Mouse (Mus musculus) intestine, embryonic 15.5 days (tissue): Measurements from ENCODE around the gene Irx2. TPM values are rescaled to one million over a fixed set of nuclear protein-coding genes. Genes with fewer than 3 reads are reported as not detected.
A peak's percentile ranks its signal among the peaks of the same experiment; 100 is the strongest.

ENCODE experiments used
- ATAC-seq: fragments of 200-750 bp; cut with Nextera tagmentation; 2 replicates; pipeline ENCODE4 v1.8.0; 2017; ENCODE audit warnings: moderate TSS enrichment, moderate library complexity
- H3K27ac ChIP-seq: fragments of 300-500 bp; sonication (generic); 2 replicates; pipeline ENCODE4 v1.5.1; 2015; ENCODE audit warnings: mild to moderate bottlenecking, inconsistent platforms
- H3K27me3 ChIP-seq: fragments of 300-500 bp; sonication (generic); replicated peaks from 2 replicates; pipeline ENCODE4 v1.6.1; 2015; ENCODE audit warnings: inconsistent platforms
- H3K36me3 ChIP-seq: fragments of 300-500 bp; sonication (generic); 2 replicates; pipeline ENCODE4 v1.6.1; 2015; ENCODE audit warnings: inconsistent platforms
- H3K4me1 ChIP-seq: fragments of 300-500 bp; sonication (generic); replicated peaks from 2 replicates; pipeline ENCODE4 v1.6.1; 2015; ENCODE audit warnings: inconsistent platforms
- H3K4me2 ChIP-seq: fragments of 300-500 bp; sonication (generic); replicated peaks from 2 replicates; pipeline ENCODE4 v1.6.1; 2015; ENCODE audit warnings: mild to moderate bottlenecking, inconsistent platforms
- H3K4me3 ChIP-seq: fragments of 300-500 bp; sonication (generic); replicated peaks from 2 replicates; pipeline ENCODE4 v1.5.1; 2015; ENCODE audit warnings: inconsistent platforms
- H3K9ac ChIP-seq: fragments of 300-500 bp; sonication (generic); 2 replicates; pipeline ENCODE4 v1.6.1; 2015; ENCODE audit warnings: inconsistent platforms
- H3K9me3 ChIP-seq: fragments of 300-500 bp; sonication (generic); 2 replicates; pipeline ENCODE4 v1.6.1; 2016; ENCODE audit warnings: inconsistent platforms
- WGBS: fragments of 180-500 bp; shearing (Covaris S2); methylation state at CpG from one replicate; pipeline ENCODE4 v1.1.7; 2015; 5-methylcytosine and 5-hydroxymethylcytosine counted together
- polyA plus RNA-seq: library from polyadenylated mRNA; unstranded; fragments of >200 nt; fragmentation: Nextera tagmentation; extraction: Ambion mirVana; gene quantifications from 2 replicates; pipeline ENCODE4 v1.2.1, GENCODE M21; 2015

The Irx2 gene
- polyA plus RNA-seq, 1 experiment from 2014 or later = 0.25 TPM

GRCm38 (mm10) chr13:72638401-72639130 lies 9.9 kb downstream of the Irx2 start:
- Histone ChIP-seq H3K4me1 (peaks cover 11% of the 10 kb centered on the region), H3K36me3 (no peaks in the 10 kb centered on the region), H3K4me3 (peak overlapping the region; percentile 6), H3K9ac (no peak overlapping the region), H3K4me2 (peak overlapping the region; percentile 82; the same call in 1 of the 2 replicates), H3K9me3 (no peaks in the 10 kb centered on the region), H3K27me3 (peaks cover 83% of the 10 kb centered on the region), H3K27ac (no peak overlapping the region)
- no peak for ATAC-seq
- 6% methylated on average over 26 of the region's 26 CpGs for WGBS

- H3K27me3 ChIP-seq = peaks cover 75% of the 10 kb centered on the region
- H3K4me3 ChIP-seq = peak overlapping the region; percentile 50
- no peak overlapping the region for H3K27ac ChIP-seq
- peak overlapping the region; percentile 26; the same call in 1 of the 2 replicates for H3K9ac ChIP-seq
- peak; percentile 76 for ATAC-seq
- 1% methylated on average over 32 of the region's 32 CpGs for WGBS
- H3K4me1 ChIP-seq = peaks cover 11% of the 10 kb centered on the region
- H3K36me3 ChIP-seq = no peaks in the 10 kb centered on the region
- H3K4me2 ChIP-seq = peak overlapping the region; percentile 82
- no peaks in the 10 kb centered on the region for H3K9me3 ChIP-seq
These were observed 11.0 kb downstream of the Irx2 start for GRCm38 (mm10) chr13:72639441-72640130.

GRCm38 (mm10) chr13:72640131-72640521 lies 11.5 kb downstream of the Irx2 start:
- Histone ChIP-seq H3K4me1 (peaks cover 11% of the 10 kb centered on the region), H3K9me3 (no peaks in the 10 kb centered on the region), H3K4me3 (peak overlapping the region; percentile 50), H3K4me2 (peak overlapping the region; percentile 82), H3K36me3 (no peaks in the 10 kb centered on the region), H3K27ac (no peak overlapping the region), H3K27me3 (peaks cover 70% of the 10 kb centered on the region), H3K9ac (no peak overlapping the region)
- peak; percentile 74 for ATAC-seq
- 4% methylated on average over 11 of the region's 11 CpGs for WGBS

GRCm38 (mm10) chr13:72656447-72656846 lies 27.8 kb downstream of the Irx2 start:
- Histone ChIP-seq H3K36me3 (no peaks in the 10 kb centered on the region), H3K9ac (no peak overlapping the region), H3K27me3 (no peaks in the 10 kb centered on the region), H3K4me2 (no peak overlapping the region), H3K4me3 (no peak overlapping the region), H3K27ac (no peak overlapping the region), H3K4me1 (no peaks in the 10 kb centered on the region), H3K9me3 (no peaks in the 10 kb centered on the region)
- ATAC-seq = no peak
- WGBS = 37% methylated on average over 1 of the region's 1 CpGs

GRCm38 (mm10) chr13:72675826-72676225 lies 47.2 kb downstream of the Irx2 start:
- no peak for ATAC-seq
- Histone ChIP-seq H3K4me2 (no peak overlapping the region), H3K27ac (no peak overlapping the region), H3K9ac (no peak overlapping the region), H3K27me3 (no peaks in the 10 kb centered on the region), H3K9me3 (no peaks in the 10 kb centered on the region), H3K36me3 (no peaks in the 10 kb centered on the region), H3K4me1 (no peaks in the 10 kb centered on the region), H3K4me3 (no peak overlapping the region)
- 81% methylated on average over 1 of the region's 1 CpGs for WGBS
